Mouse (Mus musculus): Measurements from ENCODE around the gene Tgfb2. TPM values are rescaled to one million over a fixed set of nuclear protein-coding genes. Genes with fewer than 3 reads are reported as not detected.

Gene Tgfb2
- polyA plus RNA-seq, 1 experiment from 2014 or later = 0.04 TPM

DNA sequence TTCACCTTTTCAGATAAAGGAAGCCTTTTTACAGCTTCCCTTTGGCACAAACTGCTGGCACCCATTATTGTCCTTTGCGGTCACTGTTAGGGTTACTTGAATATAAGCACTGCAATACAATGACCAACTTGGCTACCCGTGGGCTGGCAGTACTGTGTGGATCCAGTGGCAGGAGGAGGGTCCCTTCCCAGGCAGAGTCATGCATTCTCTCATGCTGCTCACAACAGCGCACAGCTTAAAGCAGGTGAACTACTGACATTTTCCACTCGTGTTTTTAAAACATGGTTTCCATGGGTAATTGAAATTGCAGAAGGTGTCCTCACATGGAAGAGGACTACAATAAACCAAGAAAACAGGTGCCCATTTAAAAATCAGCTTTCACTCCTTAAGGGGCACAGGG lies 8.4 kb upstream of the Tgfb2 start:
- WGBS (ENCODE audit: missing documents) = 91% methylated on average over 4 of the region's 4 CpGs
- H3K79me2 ChIP-seq (ENCODE audit: inconsistent target) = no peaks in the 10 kb centered on the region
- H3K4me3 ChIP-seq (ENCODE audit: inconsistent target) = no peak overlapping the region
- H3K36me3 ChIP-seq (ENCODE audit: inconsistent target) = no peaks in the 10 kb centered on the region
- no peak overlapping the region for H3K27ac ChIP-seq

DNA sequence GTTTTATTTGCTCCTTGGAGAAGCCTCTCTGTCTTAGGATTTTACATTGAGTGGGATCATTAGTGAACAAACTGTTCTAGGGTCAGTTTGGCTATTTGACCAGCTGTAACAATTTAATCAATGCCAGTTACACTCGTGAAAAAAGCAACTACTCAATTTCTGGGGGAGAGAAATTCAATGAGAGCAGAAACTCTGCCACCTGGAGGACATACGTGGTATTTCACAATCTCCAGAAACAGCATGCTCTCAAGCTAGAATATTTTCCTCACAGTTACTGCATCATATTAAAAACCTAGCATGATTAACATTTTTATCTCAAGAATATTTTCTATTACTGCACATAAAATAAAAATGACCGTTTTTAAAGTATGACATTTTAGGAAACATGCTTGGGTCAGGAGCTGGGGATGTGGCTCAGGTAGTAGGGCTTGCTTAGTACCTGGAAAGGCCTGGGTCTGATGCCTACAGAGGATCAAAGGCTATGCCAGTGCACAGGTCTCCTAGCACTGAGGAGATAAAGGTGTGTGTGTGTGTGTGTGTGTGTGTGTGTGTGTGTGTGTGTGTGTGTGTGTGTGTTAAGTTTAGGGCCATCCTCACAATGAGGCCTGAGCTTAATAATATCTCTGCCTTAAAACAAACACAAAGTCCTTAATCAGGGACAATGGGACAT lies 7.1 kb upstream of the Tgfb2 start:
- WGBS (ENCODE audit: missing documents) = 2% methylated on average over 3 of the region's 3 CpGs
- H3K27ac ChIP-seq = no peak overlapping the region
- H3K79me2 ChIP-seq (ENCODE audit: inconsistent target) = no peaks in the 10 kb centered on the region
- H3K36me3 ChIP-seq (ENCODE audit: inconsistent target) = no peaks in the 10 kb centered on the region
- H3K4me3 ChIP-seq (ENCODE audit: inconsistent target) = no peak overlapping the region

DNA sequence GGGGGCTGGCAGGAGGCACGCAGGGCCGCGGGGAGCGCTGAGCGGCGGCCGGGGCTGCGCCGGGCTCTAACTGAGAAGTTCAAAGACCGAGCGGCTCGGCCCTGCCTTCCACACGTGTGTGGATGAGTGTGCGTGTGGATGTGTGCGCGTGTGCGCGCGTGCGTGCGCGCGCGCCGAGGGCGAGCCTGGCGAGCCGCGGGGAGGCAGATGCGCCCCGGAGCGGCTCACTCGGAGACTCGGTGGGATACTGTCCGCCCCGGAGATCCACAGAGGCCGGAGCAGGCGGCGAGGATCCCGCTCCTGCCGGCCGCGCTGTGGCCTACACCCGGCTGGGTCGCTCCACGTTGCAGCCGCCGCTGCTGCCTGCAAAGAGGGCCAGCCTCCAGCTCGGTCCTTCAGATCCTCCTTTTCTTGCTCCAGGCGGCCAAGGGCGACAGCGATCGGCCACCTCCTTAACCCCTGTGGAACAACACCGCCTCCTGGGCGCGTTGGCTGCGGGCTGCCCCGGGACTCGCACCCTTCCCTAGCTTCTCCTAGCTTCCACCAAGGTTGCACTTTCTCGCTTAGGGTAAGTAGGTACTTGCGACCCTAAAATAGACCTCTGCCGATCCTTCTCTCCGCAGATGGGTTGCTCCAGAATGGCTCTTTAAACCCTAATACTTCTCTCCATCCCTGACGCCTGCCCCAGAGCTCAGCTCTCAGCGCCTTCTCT lies 430 bp downstream of the Tgfb2 start:
- H3K79me2 ChIP-seq (ENCODE audit: inconsistent target) = no peaks in the 10 kb centered on the region
- H3K27ac ChIP-seq = no peak overlapping the region
- H3K4me3 ChIP-seq (ENCODE audit: inconsistent target) = no peak overlapping the region; the same call in 1 of the 2 replicates
- H3K36me3 ChIP-seq (ENCODE audit: inconsistent target) = no peaks in the 10 kb centered on the region
- WGBS (ENCODE audit: missing documents) = 2% methylated on average over 65 of the region's 65 CpGs

DNA sequence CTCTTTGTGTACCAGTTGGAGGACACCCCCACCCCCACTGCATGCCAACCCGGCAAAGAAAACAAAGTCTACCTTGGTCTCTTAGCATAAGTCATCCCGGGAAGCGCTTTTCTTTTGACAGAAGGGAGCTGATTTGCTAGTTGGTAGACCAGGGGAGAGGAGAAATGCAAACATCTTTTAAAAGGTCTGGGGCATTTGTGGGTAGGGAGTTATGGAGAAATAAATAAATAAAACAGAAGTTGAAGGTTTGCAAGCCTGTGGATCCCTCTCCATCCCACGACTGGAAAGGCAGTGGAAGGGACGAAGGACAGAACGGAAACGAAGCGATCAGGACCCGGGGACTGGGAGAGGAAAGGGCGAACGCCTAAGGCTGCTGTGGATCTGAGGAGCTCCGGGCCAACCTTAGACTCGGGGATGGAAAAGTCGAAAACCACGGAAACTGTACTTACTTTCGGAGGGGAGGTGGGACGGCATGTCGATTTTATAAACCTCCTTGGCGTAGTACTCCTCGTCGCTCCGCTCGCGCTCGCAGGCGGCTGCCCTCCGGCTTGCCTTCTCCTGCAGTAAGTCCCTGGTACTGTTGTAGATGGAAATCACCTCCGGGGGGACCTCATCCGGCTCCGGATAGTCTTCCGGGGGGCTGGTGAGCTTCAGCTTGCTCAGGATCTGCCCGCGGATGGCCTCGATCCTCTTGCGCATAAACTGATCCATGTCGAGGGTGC lies 1.6 kb downstream of the Tgfb2 start:
- Histone ChIP-seq H3K36me3 (ENCODE audit: inconsistent target) (no peaks in the 10 kb centered on the region), H3K27ac (no peak overlapping the region), H3K79me2 (ENCODE audit: inconsistent target) (no peaks in the 10 kb centered on the region), H3K4me3 (ENCODE audit: inconsistent target) (peak overlapping the region; percentile 1; the same call in 1 of the 2 replicates)
- 3% methylated on average over 36 of the region's 36 CpGs for WGBS (ENCODE audit: missing documents)

DNA sequence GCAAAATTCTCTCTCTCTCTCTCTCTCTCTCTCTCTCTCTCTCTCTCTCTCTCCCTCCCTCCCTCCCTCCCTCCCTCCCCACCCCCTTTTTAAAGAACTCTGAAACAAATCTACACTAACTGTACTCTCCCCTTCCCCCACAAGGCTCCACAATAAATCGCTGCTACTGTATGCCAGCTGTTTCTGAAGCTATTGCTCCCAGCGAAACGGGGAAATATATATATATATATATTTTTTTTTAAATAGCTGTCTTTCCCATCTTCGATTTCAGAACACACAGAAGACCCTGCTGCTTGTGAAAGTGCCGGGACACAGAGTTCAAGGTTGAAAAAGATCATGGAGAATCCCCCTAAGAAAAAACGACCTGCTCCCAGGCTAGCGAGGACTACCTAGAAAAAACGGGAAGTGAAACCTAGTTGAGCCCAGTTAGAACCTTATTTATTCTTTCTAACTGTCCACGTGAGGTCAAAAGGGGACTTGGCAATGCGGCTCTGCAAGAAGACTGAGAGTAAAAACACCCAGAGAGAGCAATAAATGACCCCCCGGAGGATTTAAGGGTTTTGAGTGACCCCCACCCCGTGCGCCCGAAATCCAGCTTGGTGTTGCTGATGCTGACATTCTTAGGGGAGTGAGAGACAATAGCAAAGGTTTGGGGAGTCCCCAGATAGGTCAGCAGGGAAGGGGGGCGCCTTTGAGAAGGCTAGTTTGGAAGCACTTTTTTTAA lies 2.4 kb downstream of the Tgfb2 start:
- H3K27ac ChIP-seq = no peak overlapping the region
- 0% methylated on average over 13 of the region's 15 CpGs for WGBS (ENCODE audit: missing documents)
- H3K79me2 ChIP-seq (ENCODE audit: inconsistent target) = no peaks in the 10 kb centered on the region
- H3K4me3 ChIP-seq (ENCODE audit: inconsistent target) = no peak overlapping the region
- H3K36me3 ChIP-seq (ENCODE audit: inconsistent target) = no peaks in the 10 kb centered on the region

DNA sequence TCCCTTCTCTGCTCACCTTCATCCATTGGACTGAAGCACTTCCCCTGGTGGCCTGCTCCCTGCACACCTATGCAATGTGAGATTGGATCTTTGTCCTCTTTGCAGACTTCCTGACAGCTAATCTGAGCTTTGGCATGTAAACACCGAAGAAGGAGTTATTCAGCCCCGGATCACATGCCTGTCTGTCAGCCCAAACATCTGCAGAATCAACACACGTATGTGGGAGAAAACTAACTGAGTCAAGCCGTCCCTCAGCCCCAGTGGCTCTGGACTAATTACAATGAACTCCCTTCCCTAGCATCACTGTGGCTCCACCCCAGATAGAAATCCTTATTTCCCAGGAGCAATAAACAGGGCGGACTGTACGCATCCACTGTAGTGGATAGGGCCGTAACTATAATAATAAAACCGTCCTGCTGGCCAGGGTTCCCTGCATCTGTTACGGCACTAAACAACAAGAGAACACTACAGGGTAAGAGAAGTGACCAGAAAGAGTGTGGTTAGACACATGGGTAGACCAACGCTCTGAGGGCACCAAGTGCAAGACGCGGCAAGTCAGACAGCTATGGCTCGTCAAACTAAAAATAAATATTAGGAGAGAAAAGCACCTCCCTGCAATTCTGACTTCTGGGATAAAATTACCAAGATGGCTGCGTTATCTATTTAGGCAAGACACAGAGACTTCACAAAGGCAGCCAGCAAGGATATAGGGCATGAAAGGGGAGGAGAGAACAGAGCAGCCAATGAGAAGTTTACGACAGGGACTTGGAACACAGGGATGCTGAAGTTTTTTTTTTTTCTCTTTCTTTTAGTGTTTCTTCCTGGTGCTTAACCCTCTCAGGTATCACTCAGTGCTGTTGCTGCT lies 3.2 kb downstream of the Tgfb2 start:
- Histone ChIP-seq H3K79me2 (ENCODE audit: inconsistent target) (no peaks in the 10 kb centered on the region), H3K27ac (no peak overlapping the region), H3K36me3 (ENCODE audit: inconsistent target) (no peaks in the 10 kb centered on the region), H3K4me3 (ENCODE audit: inconsistent target) (no peak overlapping the region)
- 59% methylated on average over 15 of the region's 15 CpGs for WGBS (ENCODE audit: missing documents)

DNA sequence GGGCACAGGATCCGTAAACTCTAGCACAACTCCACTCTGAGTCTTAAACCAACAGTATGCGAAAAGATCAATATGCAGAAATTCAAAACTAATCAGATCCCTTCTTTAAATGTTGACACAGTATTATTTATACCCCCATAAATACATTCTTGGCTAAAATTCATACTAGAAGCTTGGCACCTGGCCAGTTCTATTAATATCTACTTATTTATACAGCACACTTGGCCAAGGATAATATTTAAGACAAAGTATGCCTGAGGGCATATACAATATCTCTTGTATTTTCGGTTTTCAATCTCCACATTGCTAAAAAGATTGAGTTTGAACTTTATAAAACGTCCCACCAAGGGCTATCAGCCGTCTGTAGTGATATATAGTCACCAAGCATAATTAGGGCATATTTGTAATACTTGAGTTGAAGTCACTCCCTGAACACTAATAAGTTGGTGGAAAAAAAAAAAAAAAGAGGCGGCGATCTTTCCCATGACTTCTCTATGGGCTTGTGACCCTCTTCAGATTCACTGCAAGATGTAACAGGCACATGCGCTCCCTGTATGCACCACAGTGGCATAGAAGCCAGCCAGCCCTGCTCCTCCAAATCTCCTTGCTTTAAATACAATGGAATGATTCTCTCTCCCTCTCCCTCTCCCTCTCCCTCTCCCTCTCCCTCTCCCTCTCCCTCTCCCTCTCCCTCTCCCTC lies 4.4 kb downstream of the Tgfb2 start:
- 88% methylated on average over 8 of the region's 8 CpGs for WGBS (ENCODE audit: missing documents)
- H3K79me2 ChIP-seq (ENCODE audit: inconsistent target) = no peaks in the 10 kb centered on the region
- no peak overlapping the region for H3K4me3 ChIP-seq (ENCODE audit: inconsistent target)
- H3K27ac ChIP-seq = no peak overlapping the region
- H3K36me3 ChIP-seq (ENCODE audit: inconsistent target) = no peaks in the 10 kb centered on the region

DNA sequence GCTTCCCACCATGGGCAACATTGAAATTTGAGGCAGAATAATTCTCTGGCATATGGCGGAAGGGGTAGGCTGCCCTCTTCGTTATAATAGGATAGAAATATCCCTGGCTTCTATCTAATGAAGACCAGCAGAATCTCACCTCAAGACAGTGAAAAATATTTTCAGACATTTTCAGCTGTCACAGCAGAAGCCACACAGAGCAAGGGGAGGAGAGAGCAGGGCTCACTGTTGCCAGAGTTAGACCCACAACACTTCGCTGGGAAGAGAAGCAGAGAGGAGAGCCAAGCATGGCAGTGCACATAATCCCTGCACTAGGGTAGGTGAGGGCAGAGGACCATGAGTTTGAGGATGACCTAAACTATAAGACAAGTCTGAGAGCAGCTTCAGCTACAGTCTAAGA lies 5.3 kb downstream of the Tgfb2 start:
- Histone ChIP-seq H3K4me3 (ENCODE audit: inconsistent target) (no peak overlapping the region), H3K79me2 (ENCODE audit: inconsistent target) (no peaks in the 10 kb centered on the region), H3K27ac (no peak overlapping the region), H3K36me3 (ENCODE audit: inconsistent target) (no peaks in the 10 kb centered on the region)
- 87% methylated on average over 3 of the region's 3 CpGs for WGBS (ENCODE audit: missing documents)

DNA sequence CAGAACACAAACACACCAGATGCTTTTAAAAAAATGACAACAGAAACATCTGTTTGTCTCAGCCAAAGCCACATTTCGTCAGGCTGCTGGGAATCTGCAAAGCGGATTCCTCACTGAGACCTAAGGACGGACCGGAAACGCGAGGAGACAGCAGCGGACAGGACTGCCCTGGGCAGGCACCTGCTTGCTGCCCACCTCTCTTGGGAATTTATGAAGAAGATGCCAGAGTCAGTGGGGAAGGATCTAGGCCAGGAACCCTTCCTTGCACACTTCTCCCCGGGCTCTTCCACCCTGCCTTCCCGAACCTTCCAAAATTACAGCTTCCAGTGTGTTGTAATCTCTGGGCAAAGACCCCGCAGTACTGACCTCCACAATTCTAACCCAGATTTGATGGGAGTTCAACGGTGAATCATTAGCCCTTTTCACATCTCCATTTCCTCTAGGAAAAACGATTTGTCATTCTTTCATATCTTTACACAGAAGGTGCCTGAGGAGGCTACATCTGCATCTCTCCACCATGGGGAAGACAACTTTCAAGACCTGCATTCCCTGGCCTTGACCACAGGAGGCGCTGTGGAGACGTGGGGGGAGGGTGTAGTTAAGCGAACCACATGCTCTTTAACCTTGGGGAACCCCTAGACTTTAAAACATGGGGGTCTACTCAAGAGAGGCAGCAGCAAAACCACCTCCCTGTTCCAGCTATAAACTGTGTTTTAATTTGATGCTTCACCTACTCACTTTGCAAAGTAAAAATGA lies 7.0 kb downstream of the Tgfb2 start:
- Histone ChIP-seq H3K36me3 (ENCODE audit: inconsistent target) (no peaks in the 10 kb centered on the region), H3K27ac (no peak overlapping the region), H3K79me2 (ENCODE audit: inconsistent target) (no peaks in the 10 kb centered on the region), H3K4me3 (ENCODE audit: inconsistent target) (no peak overlapping the region)
- WGBS (ENCODE audit: missing documents) = 75% methylated on average over 15 of the region's 15 CpGs

DNA sequence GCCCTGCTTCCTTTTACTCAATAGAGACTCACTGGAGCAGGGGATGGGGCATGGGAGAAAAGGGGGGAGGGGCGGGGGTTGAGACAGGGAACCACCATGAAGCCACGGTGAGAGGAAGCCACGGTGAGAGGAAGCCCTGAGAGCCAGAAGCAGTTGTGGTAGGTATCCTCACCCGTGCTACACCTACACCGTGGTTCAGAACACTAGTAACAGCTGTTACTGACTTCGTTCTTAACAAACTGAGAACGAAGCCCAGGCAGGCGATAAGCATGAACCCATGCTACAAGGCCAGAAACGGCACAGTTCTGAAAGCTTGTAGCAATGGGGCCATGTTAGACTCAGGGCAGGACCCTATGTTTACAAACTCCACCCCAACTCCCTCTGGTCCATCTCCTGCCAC lies 9.6 kb downstream of the Tgfb2 start:
- whole genome bisulfite sequencing (ENCODE audit: missing documents) = 50% methylated on average over 9 of the region's 9 CpGs
- Histone ChIP-seq H3K27ac (no peak overlapping the region), H3K79me2 (ENCODE audit: inconsistent target) (no peaks in the 10 kb centered on the region), H3K36me3 (ENCODE audit: inconsistent target) (no peaks in the 10 kb centered on the region), H3K4me3 (ENCODE audit: inconsistent target) (no peak overlapping the region)

DNA sequence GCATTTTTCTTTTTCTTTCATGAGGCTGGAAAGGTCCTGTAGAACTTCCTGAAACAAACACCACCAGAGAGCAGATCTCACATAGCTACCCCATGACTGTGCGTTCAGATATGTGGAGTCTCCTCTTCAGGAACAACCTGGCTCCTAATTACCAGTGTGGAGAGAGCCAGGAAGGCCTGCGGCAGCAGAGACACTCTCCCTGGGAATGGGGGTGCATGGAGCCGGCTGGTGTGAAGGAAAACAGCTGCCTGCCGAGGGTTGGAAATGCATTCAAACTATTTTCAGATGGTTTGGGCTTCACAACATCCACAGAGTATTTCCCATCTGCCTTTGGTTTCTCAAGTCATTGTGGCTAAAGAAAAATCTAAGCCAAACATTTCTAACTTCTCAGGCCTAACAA lies 10.4 kb downstream of the Tgfb2 start:
- Histone ChIP-seq H3K36me3 (ENCODE audit: inconsistent target) (no peaks in the 10 kb centered on the region), H3K27ac (no peak overlapping the region), H3K4me3 (ENCODE audit: inconsistent target) (no peak overlapping the region), H3K79me2 (ENCODE audit: inconsistent target) (no peaks in the 10 kb centered on the region)
- 90% methylated on average over 4 of the region's 4 CpGs for WGBS (ENCODE audit: missing documents)

DNA sequence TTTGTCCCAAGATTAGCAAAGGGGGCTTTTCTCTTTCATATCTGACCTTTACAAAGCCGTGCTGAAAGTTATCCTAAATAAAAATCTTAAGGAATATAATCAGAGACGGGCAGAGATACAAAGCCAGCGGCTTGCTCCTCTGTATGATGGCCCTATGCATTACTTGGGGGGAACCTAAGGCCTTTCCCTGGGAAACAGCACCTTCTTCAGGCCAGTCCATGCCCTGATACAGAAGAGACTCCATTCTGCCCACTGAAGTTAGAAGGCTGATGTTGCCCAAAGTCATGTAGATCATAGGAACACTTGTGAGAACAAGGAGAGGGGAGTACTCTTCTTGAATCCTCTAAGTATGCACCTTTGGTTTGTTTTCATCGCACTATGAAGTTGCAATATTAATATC lies 13.4 kb downstream of the Tgfb2 start:
- H3K79me2 ChIP-seq (ENCODE audit: inconsistent target) = no peaks in the 10 kb centered on the region
- no peaks in the 10 kb centered on the region for H3K36me3 ChIP-seq (ENCODE audit: inconsistent target)
- H3K4me3 ChIP-seq (ENCODE audit: inconsistent target) = no peak overlapping the region
- WGBS (ENCODE audit: missing documents) = 84% methylated on average over 4 of the region's 4 CpGs
- no peak overlapping the region for H3K27ac ChIP-seq

DNA sequence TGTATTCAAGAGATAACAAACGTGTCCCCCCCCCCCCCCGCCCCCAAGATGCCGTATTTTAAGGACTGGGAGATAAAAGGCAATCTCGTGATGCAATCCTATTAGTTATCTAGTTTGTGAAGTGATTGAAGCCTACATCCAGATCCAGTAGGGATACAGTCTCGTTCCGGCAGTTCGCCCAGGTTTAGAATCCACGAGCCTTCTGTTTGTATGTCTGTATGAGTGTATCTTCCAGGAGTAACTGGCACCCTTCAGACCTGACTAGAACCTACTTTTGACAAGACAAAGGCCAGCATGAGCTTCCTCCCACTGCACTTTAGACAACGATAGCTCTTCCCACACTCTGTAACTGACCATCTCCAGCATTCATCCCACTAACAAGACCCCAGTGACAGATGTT lies 14.1 kb downstream of the Tgfb2 start:
- 91% methylated on average over 9 of the region's 9 CpGs for WGBS (ENCODE audit: missing documents)
- Histone ChIP-seq H3K27ac (no peak overlapping the region), H3K4me3 (ENCODE audit: inconsistent target) (no peak overlapping the region), H3K79me2 (ENCODE audit: inconsistent target) (no peaks in the 10 kb centered on the region), H3K36me3 (ENCODE audit: inconsistent target) (no peaks in the 10 kb centered on the region)
